Mouse (Mus musculus) megakaryocyte, adult 5-6 weeks (primary cell): Measurements from ENCODE around the gene Mex3d. TPM values are rescaled to one million over a fixed set of nuclear protein-coding genes. Genes with fewer than 3 reads are reported as not detected.

Experiments
- ATAC-seq: 2 replicates; pipeline ENCODE4 v1.8.0; 2016; ENCODE audit warnings: mild to moderate bottlenecking, inconsistent platforms; ENCODE audit not compliant: poor library complexity, severe bottlenecking
- total RNA-seq, 2 experiments: library from RNA; stranded (forward) in 1 of 2; stranded (reverse) in 1 of 2; fragments of 153-499, 151-499 nt in 1 of 2; fragments of 221-1000, 200-1000 nt in 1 of 2; gene quantifications; 2 replicates each; pipeline versions ENCODE4 v1.2.3 to v1.2.4; 2015 to 2017

Mex3d gene
- total RNA-seq (2015) (2.4 and 2.6 TPM in 2 replicates), total RNA-seq (2017) (2.6 and 5.0 TPM in 2 replicates)

DNA sequence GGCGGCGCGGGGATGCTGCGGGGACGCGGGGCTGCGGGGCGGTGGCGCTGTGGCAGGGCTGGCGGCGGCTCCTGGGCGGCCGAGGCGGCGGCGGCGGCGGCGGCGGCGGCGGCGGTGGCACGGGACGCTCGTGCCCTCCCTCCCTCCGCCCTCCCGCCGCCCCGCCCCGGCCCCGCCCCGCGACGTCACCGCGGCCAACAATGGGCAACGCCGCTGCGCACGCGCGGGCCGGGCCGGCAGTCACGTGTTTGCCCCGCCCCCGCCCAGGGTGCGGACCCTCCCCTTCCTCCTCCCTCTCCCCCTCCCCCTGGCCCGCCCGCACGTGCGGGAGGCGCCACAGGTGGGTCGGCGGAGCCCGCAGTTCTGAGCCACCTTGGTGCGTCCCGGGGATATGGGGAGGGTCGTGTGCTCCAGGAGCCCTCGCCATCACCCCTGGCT is at the start of gene Mex3d:
Mex3d (minus strand) TSS at position 138 of the 438 bp plus-strand sequence.
- ATAC-seq = peak; percentile 62

DNA sequence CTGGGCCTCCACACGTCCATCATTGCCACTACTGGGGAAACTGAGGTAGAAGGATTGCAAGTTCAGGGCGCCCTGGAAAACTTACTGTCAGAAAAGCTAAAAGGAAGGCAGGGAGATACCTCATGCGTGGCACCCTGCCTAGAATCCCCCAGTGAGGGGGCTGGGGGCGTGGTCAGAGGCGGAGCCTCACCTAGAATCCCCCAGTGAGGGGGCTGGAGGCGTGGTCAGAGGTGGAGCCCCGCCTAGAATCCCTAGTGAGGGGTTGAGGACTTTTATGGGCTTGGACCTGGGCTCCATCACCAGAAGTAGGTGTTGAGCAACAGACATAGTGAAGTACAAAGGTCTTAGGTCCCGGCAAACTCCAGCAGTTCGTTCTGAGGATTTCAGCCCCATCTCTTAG is 48.8 kb upstream of the Mex3d start:
- ATAC-seq = no peak

- ATAC-seq = no peak
Observed at GRCm38 (mm10) chr10:80435764-80436163, 48.3 kb upstream of the Mex3d start.

- no peak for ATAC-seq
Observed at GRCm38 (mm10) chr10:80434823-80435222, 47.4 kb upstream of the Mex3d start.

DNA sequence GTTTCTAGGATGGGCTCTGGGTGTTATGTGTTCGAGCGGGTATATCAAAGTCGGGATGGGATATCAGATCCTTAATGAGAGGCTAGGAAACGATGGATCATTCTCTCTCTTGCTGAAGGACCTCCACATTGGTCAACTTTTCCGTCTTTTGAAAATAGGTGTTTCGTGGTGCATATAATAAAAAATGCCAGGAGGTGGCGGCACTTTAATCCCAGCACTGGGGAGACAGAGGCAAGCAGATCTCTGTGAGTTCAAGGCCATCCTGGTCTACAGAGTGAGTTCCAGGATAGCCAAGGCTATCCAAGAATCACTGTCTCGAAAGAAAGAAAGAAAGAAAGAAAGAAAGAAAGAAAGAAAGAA is 46.8 kb upstream of the Mex3d start:
- peak; percentile 33 for ATAC-seq

DNA sequence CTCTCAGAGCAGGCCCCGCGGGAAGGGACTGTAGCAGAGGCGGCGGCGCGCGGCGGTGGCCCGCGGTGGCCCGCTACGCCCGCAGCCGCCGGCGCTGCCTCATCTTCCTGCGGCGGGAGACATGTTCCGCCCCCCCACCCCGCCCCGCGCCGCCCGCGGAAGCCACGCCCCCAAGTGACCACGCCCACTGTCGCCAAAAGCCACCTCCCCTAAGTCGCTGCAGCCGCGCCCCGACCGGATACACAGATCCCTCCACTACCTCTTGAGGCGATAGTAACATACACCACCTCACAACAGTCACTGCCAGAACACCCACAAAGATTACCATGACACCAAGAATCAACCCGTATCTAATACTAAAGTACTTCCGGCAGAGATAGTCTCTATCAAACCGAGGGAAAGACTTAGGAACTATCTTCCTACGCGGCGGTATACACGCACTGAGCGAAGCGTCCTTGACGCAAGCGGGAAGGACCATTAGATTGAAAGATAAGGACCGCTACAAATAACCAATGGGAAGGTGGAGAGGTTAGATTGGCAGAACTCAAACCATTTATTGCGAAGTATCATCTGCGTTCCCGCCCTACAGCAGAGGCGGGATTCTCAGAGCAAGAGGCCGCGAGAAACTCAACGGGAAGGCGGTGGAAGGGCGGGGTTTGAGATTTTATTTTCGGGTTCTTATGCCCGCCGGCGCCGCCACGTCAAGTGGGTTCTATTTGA is 46.2 kb upstream of the Mex3d start, which contains the start of gene Tcf3:
Tcf3 (minus strand) TSS at position 135 of the 720 bp plus-strand sequence.
- peak; percentile 93 for ATAC-seq

GRCm38 (mm10) chr10:80432936-80433512 is 45.6 kb upstream of the Mex3d start:
- ATAC-seq = no peak

- ATAC-seq = no peak
Observed at GRCm38 (mm10) chr10:80432387-80432785, 44.9 kb upstream of the Mex3d start.

DNA sequence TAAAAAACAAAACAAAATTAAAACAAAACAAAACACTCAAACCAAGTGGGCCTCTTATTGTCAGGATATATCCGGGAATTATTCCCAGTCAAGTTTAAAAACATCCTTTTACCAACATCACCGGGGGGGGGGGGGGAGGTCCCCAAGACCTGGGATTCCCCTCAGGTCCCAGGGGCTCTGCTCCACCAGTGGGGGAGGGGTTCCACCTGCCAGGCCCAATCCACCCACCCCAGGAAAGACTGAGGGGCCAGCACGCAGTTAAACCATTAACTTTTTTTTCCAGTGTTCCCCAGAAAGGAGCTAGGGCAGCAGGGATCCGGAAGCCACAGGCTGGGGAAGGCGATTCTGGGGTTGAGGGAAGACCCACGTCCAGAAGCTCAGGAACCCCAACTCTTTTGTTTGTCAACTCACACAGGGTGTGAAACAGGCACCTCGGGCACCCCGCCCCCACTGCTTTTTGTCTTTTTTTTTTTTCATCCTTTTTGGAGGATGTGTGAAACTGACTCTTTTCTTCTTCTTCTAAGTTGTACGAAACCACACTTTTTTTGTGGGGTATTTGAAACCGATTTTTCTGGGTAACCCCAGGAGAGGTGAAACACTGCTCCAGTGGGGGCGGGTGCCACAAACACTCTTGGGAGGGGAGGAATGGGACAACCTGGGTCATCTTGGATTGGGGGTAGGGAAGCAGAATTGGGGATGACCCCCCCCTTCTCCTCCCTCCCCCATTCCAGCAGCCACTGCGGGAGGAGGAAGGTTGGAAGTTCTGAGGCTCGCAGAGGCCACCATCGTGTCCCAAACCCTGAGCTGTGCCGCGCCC is 44.3 kb upstream of the Mex3d start:
- no peak for ATAC-seq

DNA sequence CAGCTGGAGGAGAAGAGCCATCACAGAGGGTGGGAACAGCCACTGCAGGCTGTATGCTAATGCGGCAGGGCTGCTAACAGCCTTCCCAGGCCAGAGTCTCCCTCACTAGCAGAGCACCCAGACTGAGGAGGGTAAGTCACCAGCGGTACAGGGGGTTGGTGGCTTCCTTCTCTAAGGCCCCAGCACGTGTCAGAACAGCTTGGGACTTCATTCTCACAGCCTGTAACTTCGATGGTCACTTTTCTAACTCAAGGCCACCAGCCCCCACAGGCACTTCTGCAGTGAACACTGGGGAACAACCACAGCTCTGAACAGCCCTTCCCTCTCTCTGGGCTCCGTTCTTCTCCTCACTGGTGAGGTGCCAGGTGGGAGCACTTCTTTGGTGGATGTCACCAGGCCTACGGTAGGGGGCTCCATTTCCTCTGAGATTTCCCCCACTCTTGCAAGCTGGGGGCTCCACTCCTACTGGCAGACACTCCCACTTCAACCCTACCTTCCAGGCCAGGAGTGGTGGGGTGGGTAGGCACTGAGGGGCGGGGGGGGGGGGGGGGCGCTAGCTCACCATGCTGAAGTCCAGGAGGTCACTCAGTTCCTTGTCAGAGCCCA is 43.0 kb upstream of the Mex3d start:
- no peak for ATAC-seq

DNA sequence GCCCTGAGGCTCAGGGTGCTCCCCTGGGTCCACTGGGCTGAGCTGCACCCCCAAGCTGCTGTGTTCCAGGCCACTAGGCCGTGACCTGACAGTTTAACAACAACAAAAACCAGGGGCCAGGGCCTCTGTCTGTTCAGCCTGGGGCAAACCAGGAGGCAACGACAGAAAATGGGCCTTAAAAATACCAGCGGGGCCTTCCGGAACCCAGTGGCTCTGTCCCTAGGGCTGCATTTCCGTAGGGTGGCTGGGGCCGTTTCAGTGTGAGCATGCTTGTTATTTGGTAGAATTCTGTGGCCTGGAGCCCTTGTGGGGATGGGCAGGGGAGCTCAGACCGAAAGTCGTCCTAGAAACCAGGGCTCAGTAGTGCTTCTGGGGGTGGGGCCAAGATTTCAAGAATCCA is 42.3 kb upstream of the Mex3d start:
- no peak for ATAC-seq

DNA sequence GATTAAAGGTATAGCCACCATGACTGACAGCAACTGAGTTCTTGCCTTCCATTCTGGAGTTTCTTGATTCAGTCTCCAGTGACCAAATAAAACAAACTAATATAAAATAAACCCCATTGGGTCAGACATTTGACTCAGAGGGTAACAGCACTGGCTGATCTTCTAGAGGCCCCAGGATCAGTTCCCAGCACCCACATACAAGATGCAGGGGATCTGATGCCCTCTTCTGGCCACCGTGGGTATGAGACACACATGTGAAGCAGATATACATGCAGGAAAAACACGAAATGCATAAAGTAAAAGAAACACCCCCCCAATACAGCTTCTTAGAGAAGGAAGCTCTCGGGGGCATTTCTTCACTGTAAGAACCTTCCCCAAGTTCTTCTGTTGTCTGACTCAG is 37.6 kb upstream of the Mex3d start:
- ATAC-seq = no peak

DNA sequence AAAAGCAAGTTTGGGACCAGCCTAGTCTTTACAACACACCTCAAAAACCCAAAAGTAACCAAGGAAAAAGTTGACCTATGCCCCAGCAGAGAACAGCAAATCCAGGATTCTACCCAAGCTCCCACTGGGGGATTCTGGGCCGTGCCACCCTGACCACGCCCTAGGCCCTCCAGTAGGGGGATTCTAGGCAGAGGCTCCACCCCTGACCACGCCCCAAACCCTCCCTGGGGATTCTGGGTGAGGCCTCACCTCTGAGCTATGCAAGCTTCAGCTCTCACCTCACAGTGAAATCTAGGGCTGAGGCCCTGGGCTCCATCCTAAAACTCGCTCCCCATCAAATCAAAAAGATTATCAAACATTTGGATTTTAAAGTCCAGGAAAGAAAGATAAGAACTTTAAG is 36.1 kb upstream of the Mex3d start:
- ATAC-seq = no peak

- ATAC-seq = 0 out of 2 replicates have a peak, but pooled peaks have one; percentile 27
Observed at GRCm38 (mm10) chr10:80421651-80422472, 34.4 kb upstream of the Mex3d start.

GRCm38 (mm10) chr10:80421208-80421607 is 33.7 kb upstream of the Mex3d start:
- ATAC-seq = no peak

GRCm38 (mm10) chr10:80420729-80421128 is 33.3 kb upstream of the Mex3d start:
- no peak for ATAC-seq

DNA sequence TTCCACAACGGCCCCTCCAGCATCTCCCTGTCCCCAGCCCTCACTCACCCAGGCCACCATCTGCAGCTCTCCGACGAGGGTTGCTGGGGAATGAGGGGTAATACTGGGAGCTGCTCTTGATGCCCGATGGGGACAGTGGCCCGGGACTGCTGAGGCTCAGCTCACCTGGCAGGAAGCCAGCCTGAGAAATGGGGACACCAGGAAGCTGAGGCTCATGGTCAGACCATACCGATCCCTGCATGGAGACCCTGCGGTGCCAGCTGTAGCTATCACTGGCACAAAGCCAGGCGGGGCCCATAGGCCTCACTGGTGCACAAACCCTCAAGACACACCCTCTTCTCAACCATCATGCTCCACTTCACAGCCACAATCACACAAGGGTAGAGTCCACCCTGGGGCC is 32.0 kb upstream of the Mex3d start:
- ATAC-seq = no peak

DNA sequence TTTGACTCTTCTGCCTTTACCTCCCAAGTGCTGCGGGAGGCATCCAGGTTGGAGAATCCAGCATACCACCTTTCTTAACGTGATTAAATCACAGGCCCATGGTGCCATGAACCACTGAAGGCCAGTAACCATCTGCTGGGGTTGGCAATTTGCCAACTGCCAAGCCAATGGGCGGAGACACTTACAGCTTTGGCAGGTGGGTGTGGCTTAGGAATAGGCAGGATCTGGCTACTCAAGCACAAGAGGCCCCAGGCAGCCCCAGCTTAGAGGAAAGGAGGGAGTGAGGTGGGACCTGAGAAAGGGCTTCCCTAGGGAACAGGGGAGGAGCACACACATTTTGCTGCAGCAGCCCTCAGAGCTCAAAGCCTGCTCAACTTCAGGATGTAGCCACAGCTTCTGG is 30.9 kb upstream of the Mex3d start:
- ATAC-seq = no peak

DNA sequence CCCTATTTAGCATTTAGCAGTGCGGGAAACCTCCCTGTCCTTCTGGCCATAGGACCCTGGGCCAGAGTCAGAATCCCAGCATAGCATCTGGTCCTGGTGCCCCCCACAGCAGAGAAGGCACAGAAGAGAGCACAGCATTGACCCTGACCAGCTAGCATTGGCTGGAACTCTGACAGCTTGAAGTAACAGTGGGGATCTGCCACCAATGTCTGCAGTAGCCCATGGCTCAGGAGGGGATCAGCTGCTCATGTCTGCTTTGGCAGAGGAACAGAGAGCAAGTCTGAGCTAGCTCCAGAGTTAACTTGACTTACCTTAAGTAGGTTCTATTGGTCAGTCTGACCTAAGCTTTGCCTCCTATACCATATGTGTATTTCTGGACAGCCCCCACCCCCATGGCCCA is 30.4 kb upstream of the Mex3d start:
- no peak for ATAC-seq

- ATAC-seq = no peak
Observed at GRCm38 (mm10) chr10:80417371-80417770, 29.9 kb upstream of the Mex3d start.
